Mouse (Mus musculus) ovary, postnatal 14 days (tissue): Measurements from ENCODE around the gene Mvk.

Source experiments
- DNase-seq: peaks from one replicate; pipeline ENCODE4 v3.0.0; 2022; ENCODE audit warnings: low spot score

Mvk gene

DNA sequence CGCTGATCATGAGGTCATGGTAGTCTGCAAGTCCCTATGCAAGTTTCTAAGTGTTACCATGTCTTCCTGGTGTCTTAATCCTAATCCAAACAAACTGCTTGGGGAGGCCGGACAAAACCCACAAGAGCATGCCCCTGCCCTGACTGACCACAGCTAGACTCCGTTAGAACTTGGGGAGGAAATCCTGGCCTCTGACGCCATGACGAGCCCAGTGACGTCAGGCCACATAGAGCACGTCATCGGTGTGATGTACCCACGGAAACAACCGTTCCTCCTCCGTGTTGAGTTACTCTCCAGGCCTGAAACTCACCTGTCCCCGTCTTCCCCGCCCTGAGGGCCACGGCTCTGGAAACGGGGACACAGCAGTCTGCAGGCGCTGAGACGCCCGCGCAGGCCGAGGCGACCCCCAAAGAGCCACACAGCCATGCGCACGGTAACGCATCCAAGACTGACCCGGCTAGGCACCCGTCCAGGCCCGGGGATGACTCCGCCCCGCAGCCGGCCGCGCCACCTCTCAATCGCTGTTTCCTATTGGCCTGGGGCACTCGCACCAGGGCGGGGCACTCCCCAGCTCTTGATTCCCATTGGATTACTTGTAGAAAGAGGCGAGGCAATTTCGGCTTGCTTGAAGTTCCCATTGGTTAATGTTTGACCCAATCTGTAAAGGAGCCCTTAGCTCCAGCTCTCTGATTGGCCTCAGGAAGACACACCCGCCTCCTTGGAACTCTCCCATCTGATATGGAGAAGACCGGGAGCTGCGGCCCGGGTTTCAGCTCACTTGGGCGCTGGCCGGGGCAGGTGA lies at the start of gene Mvk, which contains the start of gene Mmab:
Mvk (plus strand) TSS at position 704 of the 802 bp plus-strand sequence.
Mmab (minus strand) TSS at position 495 of the 802 bp plus-strand sequence.
- DNase-seq, result peak; percentile 98

DNA sequence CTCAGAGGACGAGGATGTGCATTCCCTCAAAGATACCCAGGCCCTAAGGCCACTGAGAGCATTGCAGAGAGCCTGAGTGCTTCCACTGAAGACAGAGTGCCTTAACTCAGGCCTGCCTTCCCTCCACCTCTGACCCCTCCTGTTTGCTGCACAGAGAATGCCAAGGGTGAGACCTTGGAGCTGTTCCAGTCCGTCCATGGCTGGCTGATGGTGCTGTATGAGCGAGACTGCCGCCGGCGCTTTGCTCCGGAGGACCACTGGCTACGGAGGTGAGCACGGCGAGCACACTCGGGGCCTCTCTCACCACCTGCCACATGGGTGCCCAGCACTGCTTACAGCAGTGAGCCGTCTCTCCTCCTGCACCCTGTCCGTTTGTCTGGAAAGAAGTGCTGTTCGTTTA lies 37.5 kb upstream of the Mvk start:
- no peak for DNase-seq

DNA sequence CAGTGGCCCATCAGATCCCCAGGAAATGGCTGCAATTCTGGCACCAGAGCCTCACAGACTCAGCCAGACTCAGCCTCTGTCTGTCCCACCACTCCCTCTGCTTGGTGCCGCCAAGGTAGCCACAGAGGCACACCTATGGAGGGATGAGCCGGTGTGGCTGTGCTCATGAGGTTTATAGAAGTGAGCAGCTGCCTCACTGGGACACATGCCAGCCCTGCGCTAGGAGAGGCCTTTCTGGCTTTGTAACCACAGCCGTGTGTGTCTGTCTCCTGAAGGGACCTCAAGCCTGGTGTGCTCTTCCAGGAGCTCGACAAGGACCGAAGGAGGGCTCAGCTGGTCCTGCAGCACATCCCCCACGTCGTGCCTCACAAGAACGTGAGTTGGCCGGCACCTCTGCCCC lies 36.8 kb upstream of the Mvk start:
- DNase-seq, result no peak

DNA sequence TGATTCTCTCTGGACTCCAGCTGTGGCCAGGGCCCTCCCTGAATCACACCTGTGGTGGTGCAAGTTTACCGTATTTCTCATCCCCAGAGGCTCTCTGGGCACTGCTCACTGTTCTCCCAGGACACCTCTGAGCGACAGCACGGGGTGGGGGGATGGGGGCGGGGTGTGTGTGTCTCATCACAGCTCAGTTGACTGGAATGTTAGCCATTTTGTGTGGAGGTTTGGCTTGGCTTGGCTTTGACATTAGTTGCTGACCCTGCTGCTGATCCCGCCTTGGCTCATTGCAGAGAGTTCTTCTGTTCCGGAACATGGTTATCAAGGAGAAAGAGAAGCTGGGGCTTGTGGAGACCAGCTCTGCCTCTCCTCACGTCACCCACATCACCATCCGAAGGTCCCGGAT lies 36.3 kb upstream of the Mvk start:
- DNase-seq, result no peak

DNA sequence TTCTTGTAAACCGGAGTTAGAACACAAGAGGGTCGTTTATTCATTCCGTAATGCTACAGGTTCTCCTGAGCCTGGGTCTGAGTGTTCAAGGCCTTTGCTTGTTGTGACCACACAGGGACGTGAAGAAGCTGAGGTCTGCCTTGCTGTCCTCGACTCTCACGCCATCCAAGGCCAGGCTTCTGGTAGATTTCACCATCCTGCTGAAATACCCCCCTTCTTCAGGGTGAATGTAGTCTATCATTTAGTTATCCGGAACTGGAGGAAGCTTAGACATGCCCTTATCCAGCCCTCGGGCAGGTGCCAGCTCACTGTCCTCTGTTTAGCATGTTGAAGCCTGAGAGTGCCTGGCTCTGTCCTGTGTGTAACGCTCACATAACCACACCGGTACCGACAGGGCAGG lies 35.2 kb upstream of the Mvk start:
- DNase-seq, result no peak

DNA sequence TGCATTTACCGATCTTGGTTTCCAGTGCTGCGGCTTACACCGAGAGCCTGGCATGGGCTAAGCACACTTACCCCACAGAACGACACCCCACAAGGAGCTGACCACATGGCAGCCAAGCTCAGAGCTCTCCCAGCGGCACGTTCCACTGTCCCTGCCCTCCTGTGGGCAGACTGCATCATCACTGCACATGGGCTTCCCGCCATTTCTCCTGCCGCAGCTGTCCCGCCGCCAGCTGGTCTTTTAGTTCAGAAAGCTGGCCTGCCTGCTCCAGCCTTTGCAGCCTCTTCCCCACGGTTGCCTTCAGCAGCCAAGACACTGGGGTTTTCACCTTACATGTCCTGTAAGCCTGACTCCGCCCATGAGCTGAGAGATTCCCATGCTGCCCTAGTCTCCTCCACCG lies 33.6 kb upstream of the Mvk start:
- DNase-seq, result no peak

DNA sequence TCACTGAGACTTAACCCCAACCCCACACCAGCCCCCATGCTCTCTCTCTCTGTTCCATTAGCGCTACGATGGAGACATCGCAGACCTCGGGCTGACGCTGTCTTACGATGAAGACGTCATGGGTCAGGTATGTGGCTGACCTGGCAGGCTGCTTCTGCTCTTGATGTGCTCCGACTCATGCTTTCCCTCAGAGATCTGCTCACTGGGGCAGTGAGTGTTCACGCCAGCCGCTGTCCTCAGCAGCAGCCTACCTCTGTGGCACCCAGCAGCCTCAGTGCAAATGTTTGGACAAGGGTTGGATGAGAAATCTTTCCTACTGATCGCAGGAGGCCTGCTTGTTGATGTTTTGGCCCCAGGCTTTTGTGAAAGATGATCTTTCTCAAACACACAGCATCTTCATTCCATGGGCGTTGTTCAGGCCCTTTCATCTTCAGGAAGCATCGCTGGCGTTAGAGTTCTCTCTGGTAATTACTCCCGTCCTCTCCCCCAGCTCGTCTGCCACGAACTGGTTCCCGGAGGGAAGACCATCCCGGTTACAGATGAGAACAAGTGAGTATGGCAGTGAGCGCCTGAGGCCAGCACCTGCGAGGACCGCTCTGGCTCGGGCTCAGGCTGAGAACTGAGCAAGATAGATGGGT lies 31.6 kb upstream of the Mvk start:
- no peak for DNase-seq

DNA sequence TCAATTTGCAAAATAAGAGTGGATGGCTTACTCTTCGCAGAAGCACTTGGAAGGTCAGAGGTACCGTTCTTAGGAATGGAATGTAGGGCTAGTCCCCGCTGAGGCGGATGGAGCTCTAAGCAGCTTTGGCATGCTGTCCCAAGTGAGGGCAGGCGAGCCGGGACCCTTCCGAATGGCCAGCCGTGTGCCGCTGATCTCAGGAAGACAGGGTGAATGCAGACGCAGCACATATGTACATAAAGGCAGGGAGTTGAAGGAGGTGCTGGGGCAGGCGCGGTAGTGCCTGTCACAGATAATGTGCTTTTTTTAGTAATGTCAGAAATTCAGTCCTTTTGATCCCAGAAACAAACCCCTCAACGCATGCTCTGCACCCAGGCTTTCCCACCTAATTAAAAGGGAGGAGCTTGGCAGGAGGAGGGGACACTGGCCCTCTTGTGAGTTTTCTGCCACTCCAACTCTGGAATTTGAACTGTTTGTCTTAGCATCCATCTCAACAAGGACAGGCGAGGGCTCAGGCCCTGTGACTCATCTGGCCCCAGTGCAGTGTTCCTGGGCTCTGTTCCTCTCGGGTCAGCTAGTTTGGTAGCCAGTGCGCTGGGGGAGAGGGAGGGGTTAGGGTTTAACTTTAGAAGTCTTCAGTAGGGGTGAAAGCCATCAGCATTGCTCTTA lies 30.9 kb upstream of the Mvk start:
- no peak for DNase-seq

DNA sequence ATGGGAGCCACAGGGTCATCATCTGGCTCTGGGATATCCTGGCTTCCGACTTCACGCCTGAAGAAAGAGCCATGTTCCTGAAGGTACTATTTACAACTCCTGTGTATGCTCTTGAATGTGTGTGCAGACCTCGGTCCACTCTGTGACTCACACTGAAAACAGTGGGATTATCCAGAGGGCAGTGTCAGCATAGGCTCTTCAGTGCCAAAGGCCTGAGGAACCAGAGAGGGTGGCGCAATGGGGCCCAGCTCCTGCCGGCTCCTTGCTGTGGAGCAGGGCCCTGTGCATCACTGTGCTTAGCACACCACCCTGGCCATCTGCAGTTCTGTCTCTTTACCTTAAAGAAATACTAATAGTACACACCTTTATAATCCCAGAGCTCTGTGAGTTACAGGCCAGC lies 28.5 kb upstream of the Mvk start:
- DNase-seq, result no peak

DNA sequence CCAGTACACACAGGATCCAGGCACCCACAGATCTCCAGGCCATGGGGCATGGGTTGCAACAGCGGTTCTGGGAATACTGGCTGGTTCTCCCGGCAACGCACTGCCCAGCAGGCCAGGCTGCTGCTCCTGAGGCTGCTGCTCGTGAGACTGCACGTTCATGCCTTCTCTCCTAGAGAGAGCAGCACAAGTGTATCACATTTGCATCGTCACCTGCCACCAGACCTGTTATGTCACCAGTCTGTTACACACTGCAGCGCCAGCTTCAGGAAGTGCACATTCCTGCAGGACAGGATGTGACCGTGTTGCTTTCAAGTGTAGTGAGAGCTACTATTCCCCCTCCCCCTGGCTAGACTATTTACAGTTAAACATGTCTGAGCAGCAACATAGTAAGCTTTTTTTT lies 27.2 kb upstream of the Mvk start:
- no peak for DNase-seq

DNA sequence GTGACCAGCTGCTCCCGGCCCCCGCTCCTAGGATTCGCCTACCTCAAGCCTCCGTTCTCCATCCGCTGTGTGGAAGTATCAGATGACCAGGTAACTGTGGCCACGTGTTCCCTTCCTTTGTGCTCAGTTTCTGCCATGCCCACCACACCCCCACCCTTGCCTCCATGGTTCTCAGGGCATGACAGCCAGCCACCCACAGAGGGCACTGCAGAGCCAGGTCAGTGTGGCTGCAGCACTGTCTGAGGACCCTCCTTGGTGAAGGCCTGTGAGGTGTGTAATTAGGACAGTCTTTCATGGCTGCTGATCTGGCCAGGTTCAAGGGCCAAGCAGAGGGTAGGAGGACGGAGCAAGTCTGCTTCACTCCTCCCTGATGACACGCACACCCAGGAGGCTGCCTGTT lies 25.5 kb upstream of the Mvk start:
- DNase-seq, result no peak

DNA sequence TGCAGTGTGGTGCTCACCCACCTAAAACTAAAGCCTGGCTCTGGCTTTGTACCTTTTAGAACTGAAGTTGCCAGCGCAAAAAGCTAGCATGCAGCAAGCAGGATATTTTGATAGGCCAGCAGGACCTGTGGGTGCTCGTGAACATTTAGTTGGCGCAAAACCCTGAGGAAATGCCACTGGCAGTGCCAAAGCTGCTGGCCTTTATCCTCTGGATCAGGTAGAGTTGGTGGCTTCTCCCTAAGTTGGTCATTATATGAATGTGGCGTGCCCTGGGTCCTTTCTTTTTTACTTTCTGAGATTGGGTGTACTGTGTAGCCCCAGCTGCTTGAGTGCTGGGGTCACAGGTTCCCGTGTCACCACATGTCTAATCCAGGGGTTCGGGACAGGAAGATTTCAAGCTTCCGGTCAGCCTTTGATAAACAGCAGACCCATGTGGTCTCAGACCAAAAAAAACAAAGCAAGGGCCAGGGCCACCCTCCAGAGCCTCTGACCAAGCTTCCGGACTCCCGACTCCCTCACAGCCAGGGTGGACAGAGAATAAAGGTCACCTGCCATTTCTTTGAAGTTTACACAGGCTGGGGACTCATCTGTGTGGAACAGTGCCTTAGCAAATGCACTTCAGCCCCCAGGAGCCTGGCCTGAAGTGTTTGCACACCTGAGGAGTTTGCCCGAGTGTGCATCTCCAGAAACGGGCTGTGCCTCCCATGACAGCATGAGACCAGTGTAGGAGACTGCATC lies 22.3 kb upstream of the Mvk start:
- no peak for DNase-seq

DNA sequence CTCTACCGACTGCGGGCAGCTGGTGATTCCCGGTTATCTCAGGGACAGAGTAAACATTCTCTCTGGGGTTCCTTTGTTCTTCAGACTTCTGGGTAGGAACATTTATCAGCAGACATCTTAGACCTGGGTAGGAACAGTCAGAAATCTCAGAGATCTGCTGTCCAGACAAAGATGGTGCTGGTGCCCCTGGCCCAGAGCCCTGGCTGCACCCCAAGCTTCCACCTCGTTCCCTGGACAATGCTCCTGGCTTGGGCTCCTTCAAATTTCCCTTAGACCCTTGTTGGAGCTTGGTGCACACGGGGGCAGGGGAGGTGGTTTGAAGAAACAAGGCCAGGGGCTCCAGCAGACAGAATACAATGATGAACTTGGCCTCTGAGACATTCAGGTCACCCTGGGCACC lies 21.5 kb upstream of the Mvk start:
- no peak for DNase-seq

DNA sequence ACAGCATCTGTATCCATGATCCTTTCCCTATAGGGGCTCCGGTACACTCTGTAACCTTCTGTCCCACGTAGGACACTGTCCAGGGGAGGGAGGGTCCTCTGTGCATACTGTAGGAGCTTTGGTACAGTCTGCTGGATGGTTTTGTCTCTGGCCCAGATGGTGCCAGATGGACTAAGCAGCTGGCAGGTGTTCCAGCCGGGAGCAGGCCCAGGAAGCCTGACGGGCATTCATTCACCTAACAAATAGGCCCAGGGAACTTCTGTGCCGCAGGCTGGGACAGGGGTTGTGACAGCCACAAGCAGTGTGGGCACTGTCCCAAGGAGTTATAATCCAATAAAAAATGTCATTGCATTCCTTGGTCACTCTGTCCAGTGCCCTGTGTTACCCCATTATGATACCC lies 20.1 kb upstream of the Mvk start:
- no peak for DNase-seq

DNA sequence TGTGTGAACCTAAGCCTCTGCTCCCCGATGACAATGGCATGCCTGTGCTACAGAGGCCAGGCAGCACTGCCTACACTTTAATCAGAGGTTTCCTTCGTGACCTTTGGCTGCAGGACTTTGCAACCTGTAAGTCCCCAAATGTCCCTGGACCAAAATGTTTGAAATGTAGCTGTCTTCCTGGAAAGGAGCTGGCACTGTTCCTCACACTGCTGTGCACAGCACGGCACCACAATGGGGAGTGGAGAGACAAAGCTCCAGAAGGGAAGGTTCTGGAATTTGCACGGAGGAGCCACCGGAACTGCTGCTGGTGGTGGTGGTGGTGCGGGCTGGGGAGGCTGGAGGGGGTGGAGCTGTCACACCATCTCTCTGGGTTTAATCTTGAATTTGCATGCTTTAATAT lies 17.3 kb upstream of the Mvk start:
- DNase-seq, result no peak

DNA sequence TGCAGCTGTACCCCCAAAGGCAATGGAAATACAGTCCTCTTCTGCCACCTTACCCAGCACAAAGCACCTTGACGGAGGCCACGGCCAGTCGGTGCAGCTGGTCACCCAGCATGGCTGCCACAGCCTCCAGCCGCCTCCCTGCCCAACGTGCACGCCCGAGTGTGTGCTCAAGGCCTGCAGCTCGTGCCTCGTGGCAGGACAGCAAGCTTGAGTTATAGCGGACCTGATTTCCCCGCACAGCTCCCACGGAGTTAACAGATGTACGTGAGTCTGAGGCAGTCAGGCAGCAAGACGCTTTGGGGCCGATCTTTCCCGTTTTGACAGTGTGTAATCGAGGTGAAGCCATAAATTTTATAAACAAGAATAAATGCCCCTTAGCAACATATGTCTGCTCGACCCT lies 15.4 kb upstream of the Mvk start:
- no peak for DNase-seq

DNA sequence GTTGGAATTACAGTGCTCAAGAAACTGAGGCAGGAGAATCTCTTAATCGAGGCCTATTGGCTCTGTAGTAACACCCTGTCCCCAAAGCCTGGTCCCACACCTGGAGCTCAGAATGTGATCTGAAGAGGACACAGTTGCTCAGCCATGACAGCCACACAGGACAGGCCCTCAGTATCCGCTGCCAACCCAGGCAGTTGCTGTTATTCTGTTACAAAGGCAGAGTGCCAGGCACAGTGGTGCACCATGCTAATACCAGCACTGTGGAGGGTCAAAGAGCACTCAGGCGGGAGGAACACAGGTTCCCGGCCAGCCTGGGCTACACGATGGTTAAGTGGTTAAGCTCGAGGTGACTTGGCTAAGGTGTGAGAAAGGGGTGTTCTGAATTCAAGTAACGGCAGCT lies 14.3 kb upstream of the Mvk start:
- no peak for DNase-seq

DNA sequence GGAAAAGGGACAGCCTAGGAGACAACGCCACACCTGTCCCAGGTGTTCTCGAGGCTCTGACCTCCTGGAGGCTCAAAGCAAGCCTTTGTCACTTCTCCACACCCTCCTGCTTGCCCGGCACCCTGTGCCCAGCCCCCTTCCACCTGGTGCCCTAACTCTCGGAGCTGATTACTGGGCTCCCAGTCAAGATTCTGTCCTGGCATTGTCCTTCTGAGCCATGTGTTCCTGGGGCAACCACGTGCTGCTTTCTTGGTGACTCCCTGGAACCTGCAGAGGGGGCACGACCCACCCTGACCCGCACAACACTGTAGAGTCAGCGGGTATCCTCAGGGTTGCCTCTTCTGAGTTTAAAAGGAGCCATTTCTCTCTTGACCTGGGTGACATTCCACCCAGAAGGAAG lies 9.7 kb upstream of the Mvk start:
- no peak for DNase-seq

DNA sequence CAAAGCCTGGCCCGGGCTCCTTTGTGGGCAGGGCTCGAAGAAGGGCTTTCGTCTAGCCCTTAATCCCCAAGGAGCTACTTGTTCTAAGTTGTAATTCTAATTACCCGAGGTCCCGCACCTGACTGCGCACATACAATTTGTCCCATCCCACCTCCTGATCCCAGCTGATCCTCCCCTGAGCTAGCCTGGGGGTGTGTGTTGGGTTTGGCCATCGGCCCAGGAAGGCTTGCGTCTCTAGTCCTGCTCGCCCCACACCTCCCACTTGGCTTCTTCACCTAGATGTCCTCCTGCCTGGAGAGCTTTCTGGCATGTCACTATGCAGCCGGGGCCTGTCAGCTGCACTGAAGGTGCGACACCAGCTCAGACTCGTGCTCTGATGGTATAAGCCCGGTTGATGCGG lies 8.5 kb upstream of the Mvk start:
- DNase-seq, result no peak

DNA sequence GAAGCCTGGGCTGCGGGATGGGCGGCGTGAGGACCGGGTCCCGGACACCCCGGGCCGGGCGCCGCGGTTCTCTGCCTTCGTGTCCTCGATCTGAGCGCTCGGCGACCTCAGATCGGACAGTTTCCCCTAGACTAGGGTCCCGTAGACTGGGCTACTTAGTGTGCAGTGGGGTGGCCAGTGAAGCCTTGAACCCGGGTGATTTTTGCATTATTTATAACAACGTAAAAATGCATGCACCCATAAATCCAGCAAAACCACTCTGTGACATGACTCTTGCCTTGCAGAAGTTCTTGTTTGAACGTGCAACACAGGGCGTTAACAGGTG lies 261 bp downstream of the Mvk start:
- no peak for DNase-seq

DNA sequence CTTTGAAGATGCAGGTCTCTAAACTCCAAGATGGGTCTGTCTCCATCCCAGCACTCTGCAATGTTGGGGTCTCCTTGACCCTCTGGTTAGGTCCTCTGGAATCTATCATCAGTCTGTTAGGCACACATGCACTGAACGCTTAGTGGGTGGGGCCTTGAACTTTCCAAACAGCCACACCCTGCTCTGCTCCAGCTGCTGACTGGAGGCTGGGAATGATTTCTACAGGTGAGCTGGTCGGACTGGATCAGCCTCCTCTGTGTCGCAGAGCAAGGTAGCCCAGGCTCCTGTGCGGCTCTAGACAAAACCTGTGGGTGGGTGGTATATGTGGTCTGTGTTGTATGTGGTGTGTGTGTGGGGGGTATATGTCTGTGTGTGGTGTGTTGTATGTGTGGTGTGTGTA lies 4.9 kb downstream of the Mvk start:
- DNase-seq, result no peak

DNA sequence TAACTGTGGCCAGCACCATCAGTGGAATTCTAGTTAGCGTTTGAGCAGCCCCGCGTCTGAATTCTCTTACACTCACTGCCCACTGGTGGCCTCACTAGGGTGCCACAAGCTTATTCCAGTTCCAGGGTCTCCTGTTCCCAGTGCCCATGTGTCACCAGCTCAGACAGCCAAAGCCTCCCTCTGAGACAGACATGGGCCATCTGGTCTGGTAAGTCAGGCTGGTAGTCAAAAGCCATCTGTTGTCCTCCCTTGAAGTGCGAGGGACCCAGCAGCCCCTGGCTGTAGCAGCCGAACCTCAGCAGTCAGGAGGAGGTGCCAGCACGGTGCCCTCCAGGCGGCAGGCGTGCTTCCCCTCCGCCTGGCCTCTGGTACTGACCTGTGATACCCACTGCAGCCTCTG lies 12.2 kb downstream of the Mvk start:
- no peak for DNase-seq
